Mouse (Mus musculus) lung, embryonic 14.5 days (tissue): ENCODE measurements around the gene H2-Eb1. TPM values are rescaled to one million over a fixed set of nuclear protein-coding genes. Genes with fewer than 3 reads are reported as not detected.

Source experiments
- ATAC-seq: fragments of 200-750 bp; cut with Nextera tagmentation; 2 replicates; pipeline ENCODE4 v1.8.0; 2017; ENCODE audit warnings: mild to moderate bottlenecking, moderate TSS enrichment, moderate library complexity; ENCODE audit not compliant: insufficient read depth
- DNase-seq: peaks from one replicate; pipeline ENCODE4 v3.0.0-alpha.2; 2015
- H3K27ac ChIP-seq: fragments of 300-500 bp; sonication (generic); 2 replicates; pipeline ENCODE4 v1.5.1; 2014; ENCODE audit warnings: low read depth, mild to moderate bottlenecking, moderate library complexity
- H3K27me3 ChIP-seq: fragments of 300-500 bp; sonication (generic); 2 replicates; pipeline ENCODE4 v1.6.1; 2014; ENCODE audit warnings: low read length, control low read depth; ENCODE audit not compliant: insufficient read depth
- H3K36me3 ChIP-seq: fragments of 300-500 bp; sonication (generic); 2 replicates; pipeline ENCODE4 v1.6.1; 2014; ENCODE audit warnings: control low read depth; ENCODE audit not compliant: insufficient read depth
- H3K4me1 ChIP-seq: fragments of 300-500 bp; sonication (generic); 2 replicates; pipeline ENCODE4 v1.6.1; 2014; ENCODE audit warnings: antibody characterized with exemption, control low read depth; ENCODE audit not compliant: insufficient read depth
- H3K4me2 ChIP-seq: fragments of 300-500 bp; sonication (generic); 2 replicates; pipeline ENCODE4 v1.6.1; 2014; ENCODE audit warnings: mild to moderate bottlenecking
- H3K4me3 ChIP-seq: fragments of 300-500 bp; sonication (generic); 2 replicates; pipeline ENCODE4 v1.5.1; 2014; ENCODE audit warnings: low read depth, low read length
- H3K9ac ChIP-seq: fragments of 300-500 bp; sonication (generic); 2 replicates; pipeline ENCODE4 v1.6.1; 2014
- H3K9me3 ChIP-seq: fragments of 300-500 bp; sonication (generic); 2 replicates; pipeline ENCODE4 v1.6.1; 2016; ENCODE audit warnings: low read depth, low read length, control low read depth
- CTCF ChIP-seq: IDR thresholded peaks from 2 replicates; pipeline ENCODE4 v1.5.1; 2016; ENCODE audit warnings: antibody characterized with exemption, low read depth
- WGBS: fragments of 180-500 bp; shearing (Covaris S2); extraction: QIAGEN DNeasy Blood & Tissue Kit; methylation state at CpG from one replicate; pipeline ENCODE4 v1.1.7; 2014; 5-methylcytosine and 5-hydroxymethylcytosine counted together
- polyA plus RNA-seq: library from polyadenylated mRNA; unstranded; fragments of >200 nt; fragmentation: Nextera tagmentation; extraction: Ambion mirVana; gene quantifications from 2 replicates; pipeline ENCODE4 v1.2.1, GENCODE M21; 2014

H2-Eb1 gene
- 2.2 and 2.3 TPM in 2 replicates for polyA plus RNA-seq

- Histone ChIP-seq H3K4me3 (no peak within 1 kb of the TSS), H3K9me3 (no peaks in the 10 kb centered on the region), H3K36me3 (no peaks in the 10 kb centered on the region), H3K4me1 (no peaks in the 10 kb centered on the region), H3K4me2 (no peak within 1 kb of the TSS), H3K27me3 (no peaks in the 10 kb centered on the region), H3K27ac (no peak within 1 kb of the TSS), H3K9ac (no peak within 1 kb of the TSS)
- no peak for TF ChIP-seq CTCF
- ATAC-seq (peak; percentile 76), DNase-seq (peak; percentile 91)
Observed at GRCm38 (mm10) chr17:34305380-34306030, at the start of gene H2-Eb1. H2-Eb1 (plus strand) TSS chr17:34305867.

DNA sequence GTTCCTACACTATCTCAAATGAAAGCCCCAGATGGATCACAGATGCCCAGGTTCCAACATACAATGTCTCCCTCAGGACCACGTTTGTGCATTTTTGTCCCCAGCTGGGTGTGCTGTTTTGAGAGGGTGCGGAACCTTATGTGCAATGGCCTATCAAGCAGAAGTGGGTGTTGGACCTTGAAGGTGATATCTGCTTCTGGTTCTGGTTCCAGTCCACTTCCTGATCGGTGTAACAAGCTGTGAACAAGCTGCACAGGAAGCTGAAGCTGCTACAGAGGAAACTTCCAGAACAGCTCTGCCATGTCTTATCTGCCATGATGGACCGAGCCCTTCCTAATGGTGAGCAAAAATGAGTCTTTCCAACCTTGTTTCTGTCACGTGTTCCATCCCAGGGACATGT is 49.2 kb upstream of the H2-Eb1 start:
- no peaks in the 10 kb centered on the region for H3K27me3 ChIP-seq
- 73% methylated on average over 5 of the region's 5 CpGs for WGBS
- no peaks in the 10 kb centered on the region for H3K9me3 ChIP-seq
- DNase-seq = no peak
- H3K4me1 ChIP-seq = no peaks in the 10 kb centered on the region
- no peak overlapping the region for H3K27ac ChIP-seq
- TF ChIP-seq CTCF = no peak
- no peak overlapping the region for H3K4me2 ChIP-seq
- H3K36me3 ChIP-seq = no peaks in the 10 kb centered on the region
- no peak overlapping the region for H3K4me3 ChIP-seq
- H3K9ac ChIP-seq = no peak overlapping the region
- ATAC-seq = no peak

DNA sequence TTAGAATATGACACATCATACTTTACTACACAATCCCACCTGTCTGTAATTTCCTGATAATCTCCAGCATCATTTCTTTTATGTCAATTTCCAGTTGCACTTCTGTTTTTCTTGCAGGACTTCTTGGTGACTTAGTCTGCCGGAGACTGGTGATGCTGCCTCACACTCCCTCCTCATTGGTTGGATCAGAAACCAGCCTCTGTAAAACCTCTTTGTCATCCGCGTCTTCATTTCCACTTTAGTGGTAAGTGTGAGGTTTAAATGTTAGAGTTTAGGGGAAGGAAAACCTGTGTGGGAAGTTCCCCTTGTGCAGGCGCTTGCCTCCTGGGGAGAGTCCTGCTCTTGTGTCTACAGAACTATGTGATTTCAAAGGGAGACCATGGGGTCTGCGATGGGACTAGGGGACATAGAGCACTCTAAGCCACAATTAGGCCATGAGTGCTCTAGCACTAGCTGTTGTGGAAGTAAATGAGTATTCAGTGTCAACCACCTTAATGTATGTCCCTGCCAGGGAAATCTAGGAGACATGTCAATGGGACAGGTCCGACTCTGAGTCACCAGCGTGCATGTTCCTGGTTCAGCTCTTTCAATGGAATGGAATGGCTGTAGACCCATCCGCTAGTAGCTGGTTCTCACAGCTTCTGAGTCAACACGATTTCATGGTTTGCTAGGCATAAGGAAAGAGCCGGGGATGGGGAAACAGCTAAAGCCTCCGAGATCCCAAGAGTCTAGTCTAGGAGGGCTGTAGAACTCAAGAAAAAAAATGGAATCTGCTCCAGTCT is 47.9 kb upstream of the H2-Eb1 start, which contains the start of gene H2-Ab1:
Gene H2-Ab1, plus strand, starts transcription at position 96 of the 782 bp plus-strand sequence.
- TF ChIP-seq CTCF = no peak

GRCm38 (mm10) chr17:34260551-34260950 is 45.1 kb upstream of the H2-Eb1 start:
- TF ChIP-seq CTCF = no peak
- no peak for ATAC-seq
- no peak overlapping the region for H3K27ac ChIP-seq
- H3K4me3 ChIP-seq = no peak overlapping the region
- no peak overlapping the region for H3K4me2 ChIP-seq
- DNase-seq = peak; percentile 69
- H3K4me1 ChIP-seq = no peaks in the 10 kb centered on the region
- no peaks in the 10 kb centered on the region for H3K9me3 ChIP-seq
- H3K36me3 ChIP-seq = no peaks in the 10 kb centered on the region
- WGBS = 32% methylated on average over 5 of the region's 5 CpGs
- H3K9ac ChIP-seq = no peak overlapping the region
- H3K27me3 ChIP-seq = peaks cover 32% of the 10 kb centered on the region

More for the DNA sequence above, 47.9 kb upstream of the H2-Eb1 start, which contains the start of gene H2-Ab1:
- no peaks in the 10 kb centered on the region for H3K9me3 ChIP-seq
- DNase-seq = peak; percentile 76
- 72% methylated on average over 11 of the region's 11 CpGs for WGBS
- peaks cover 6% of the 10 kb centered on the region; the same call in 1 of the 2 replicates for H3K27me3 ChIP-seq
- H3K36me3 ChIP-seq = no peaks in the 10 kb centered on the region
- no peak within 1 kb of the TSS for H3K27ac ChIP-seq
- H3K9ac ChIP-seq = no peak within 1 kb of the TSS
- no peaks in the 10 kb centered on the region for H3K4me1 ChIP-seq
- H3K4me3 ChIP-seq = no peak within 1 kb of the TSS
- no peak within 1 kb of the TSS for H3K4me2 ChIP-seq
- no peak for ATAC-seq

DNA sequence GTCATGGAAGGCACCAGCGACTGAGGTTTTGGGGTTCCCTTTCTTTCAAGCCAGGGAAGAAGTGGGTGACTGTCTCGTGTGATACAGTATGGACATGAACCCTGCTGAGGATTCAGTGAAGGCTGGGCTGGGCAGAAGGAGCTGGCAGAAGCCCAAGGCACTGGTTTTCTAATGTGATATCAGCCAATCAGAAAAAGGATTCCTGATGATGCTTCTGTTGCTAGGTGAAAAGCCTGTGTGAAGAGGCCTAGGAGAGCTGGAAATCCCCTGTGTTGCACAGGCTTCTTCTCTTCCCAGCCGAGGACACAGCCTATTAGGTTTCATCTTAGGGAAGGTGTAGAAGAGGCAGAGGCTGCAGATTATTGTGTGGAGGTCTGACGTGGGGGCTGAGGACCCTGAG is 44.2 kb upstream of the H2-Eb1 start:
- no peak overlapping the region for H3K27ac ChIP-seq
- no peak for TF ChIP-seq CTCF
- H3K36me3 ChIP-seq = no peaks in the 10 kb centered on the region
- no peak overlapping the region for H3K4me3 ChIP-seq
- peaks cover 32% of the 10 kb centered on the region for H3K27me3 ChIP-seq
- H3K4me2 ChIP-seq = no peak overlapping the region
- ATAC-seq = peak; percentile 52; the same call in 1 of the 2 replicates
- H3K9me3 ChIP-seq = no peaks in the 10 kb centered on the region
- peak; percentile 92 for DNase-seq
- H3K9ac ChIP-seq = no peak overlapping the region
- H3K4me1 ChIP-seq = no peaks in the 10 kb centered on the region
- 20% methylated on average over 4 of the region's 4 CpGs for WGBS

DNA sequence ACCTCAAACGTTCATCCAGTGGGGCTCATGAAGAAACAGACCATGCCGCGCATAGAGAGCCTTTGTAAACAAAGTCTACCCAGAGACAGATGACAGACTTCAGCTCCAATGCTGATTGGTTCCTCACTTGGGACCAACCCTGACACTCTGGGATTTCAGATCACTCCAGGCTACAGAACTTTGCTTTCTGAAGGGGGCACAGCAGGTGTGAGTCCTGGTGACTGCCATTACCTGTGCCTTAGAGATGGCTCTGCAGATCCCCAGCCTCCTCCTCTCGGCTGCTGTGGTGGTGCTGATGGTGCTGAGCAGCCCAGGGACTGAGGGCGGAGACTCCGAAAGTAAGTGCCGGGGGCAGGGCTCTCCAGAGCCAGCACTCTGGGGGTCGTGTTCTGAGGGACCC is 42.6 kb upstream of the H2-Eb1 start:
- Histone ChIP-seq H3K4me1 (no peaks in the 10 kb centered on the region), H3K36me3 (no peaks in the 10 kb centered on the region), H3K27ac (no peak overlapping the region), H3K27me3 (peaks cover 32% of the 10 kb centered on the region), H3K4me2 (peak overlapping the region; percentile 89), H3K4me3 (peak overlapping the region; percentile 48), H3K9ac (no peak overlapping the region), H3K9me3 (no peaks in the 10 kb centered on the region)
- 2% methylated on average over 8 of the region's 8 CpGs for WGBS
- DNase-seq = peak; percentile 94
- no peak for TF ChIP-seq CTCF
- ATAC-seq = peak; percentile 81

DNA sequence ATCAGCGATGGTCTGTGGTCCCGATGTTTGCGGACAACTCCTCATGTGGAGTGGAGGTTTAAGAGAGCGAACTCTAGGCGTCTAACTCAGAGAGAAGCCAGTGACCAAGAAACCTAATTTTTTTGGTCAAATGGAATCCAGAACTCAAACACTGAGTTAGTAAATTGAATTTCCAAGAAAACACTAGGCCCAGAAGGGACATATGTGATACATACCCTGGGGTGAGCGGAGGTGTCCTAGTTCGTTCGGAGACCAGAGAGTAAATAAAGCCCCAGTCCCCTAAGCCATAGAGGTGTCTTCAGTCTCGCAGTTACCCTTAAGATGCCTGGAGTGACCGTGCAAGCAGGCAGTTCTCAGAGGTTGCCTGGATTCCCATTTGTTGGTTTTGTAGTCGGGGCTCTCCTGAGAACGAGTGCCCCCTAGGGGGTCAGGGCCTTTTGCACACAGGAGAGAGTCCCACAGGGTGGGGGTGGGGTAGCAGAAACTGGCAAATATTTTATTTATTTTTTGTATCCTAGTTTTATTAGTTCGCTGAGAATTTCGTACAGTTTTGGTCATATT is 41.8 kb upstream of the H2-Eb1 start:
- Histone ChIP-seq H3K4me3 (peak overlapping the region; percentile 48), H3K9ac (no peak overlapping the region), H3K36me3 (no peaks in the 10 kb centered on the region), H3K9me3 (no peaks in the 10 kb centered on the region), H3K4me1 (no peaks in the 10 kb centered on the region), H3K27ac (no peak overlapping the region), H3K4me2 (peak overlapping the region; percentile 89), H3K27me3 (peaks cover 32% of the 10 kb centered on the region)
- ATAC-seq = no peak
- DNase-seq = peak; percentile 40
- peak; percentile 25; the same call in 1 of the 2 replicates for TF ChIP-seq CTCF
- WGBS = 5% methylated on average over 14 of the region's 14 CpGs
